ENCODE assay signal across 8 mouse cellular contexts in the genomic region with DNA sequence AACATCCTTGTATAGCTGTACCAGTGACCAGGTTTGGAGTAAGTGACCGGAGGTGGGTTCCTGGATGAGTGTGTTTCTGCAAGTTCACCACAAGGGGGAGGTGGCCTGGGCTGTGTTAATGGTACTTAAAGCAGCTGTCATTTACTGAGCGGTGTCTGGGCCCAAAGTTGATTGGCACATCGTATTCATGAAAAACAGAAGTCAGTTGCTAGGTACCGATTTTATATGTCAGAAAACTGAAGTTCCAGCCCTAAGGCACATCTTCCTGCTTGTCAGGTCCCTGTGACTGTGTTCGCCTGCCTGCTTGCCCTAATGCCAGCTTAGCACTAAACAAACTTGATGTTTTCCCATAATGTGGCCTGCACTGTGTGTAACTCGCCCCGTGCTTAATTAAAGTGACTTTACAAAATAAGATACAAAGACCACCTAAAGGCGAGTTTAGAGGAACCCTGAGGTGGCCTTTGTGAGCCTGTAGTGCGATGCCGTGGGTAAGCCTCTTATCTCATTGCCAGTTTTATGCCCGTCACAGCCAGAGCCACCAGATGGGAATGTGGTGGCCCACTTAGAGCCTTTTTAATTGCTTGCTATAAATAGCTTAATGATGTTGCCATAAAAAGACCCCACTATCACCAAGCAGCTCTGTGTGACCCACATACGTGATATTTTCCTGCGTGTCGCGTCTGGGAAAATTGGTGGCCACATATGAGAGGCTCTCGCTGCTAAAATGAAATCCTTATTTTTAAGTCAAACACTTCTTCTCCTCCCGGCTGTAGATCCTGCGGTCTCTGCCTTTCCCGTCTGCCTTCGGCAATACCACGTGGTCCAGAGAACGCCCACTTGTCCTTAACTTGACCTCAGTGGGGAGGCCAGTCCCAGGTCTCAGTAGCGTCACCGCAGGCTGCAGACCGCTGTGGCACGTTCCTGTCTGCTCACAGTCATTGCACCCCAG.
A peak's percentile ranks its signal among the peaks of the same experiment; 100 is the strongest.
DNase-seq lines count a peak whose midpoint lies in the region; ATAC-seq and TF ChIP-seq lines count a peak whose summit lies in the region.

No protein-coding gene starts in this region.

- 64% methylated on average over 26 of the region's 26 CpGs for WGBS in embryonic facial prominence, embryonic 10.5 days
- 66% methylated on average over 26 of the region's 26 CpGs for WGBS in hindbrain, embryonic 12.5 days
- WGBS in midbrain, postnatal 0 days = 46% methylated on average over 26 of the region's 26 CpGs

- ATAC-seq in hindbrain, embryonic 12.5 days (ENCODE audit: low FRiP score) = peak; percentile 11; the same call in 1 of the 2 replicates
- peak; percentile 56; the same call in 1 of the 2 replicates for ATAC-seq in midbrain, postnatal 0 days (ENCODE audit: low FRiP score)

- no peak overlapping the region for H3K4me2 ChIP-seq in hindbrain, embryonic 12.5 days (replicated peaks)
- no peak overlapping the region for H3K4me2 ChIP-seq in midbrain, postnatal 0 days (ENCODE audit: low read depth, low read length, poor library complexity, severe bottlenecking)

- no peak overlapping the region for H3K4me3 ChIP-seq in embryonic facial prominence, embryonic 10.5 days
- no peak overlapping the region for H3K4me3 ChIP-seq in hindbrain, embryonic 12.5 days
- no peak overlapping the region for H3K4me3 ChIP-seq in midbrain, postnatal 0 days (ENCODE audit: low read depth, low read length)

- H3K9me3 ChIP-seq in embryonic facial prominence, embryonic 10.5 days = no peaks in the 10 kb centered on the region
- H3K9me3 ChIP-seq in hindbrain, embryonic 12.5 days (replicated peaks) = no peaks in the 10 kb centered on the region
- H3K9me3 ChIP-seq in midbrain, postnatal 0 days (ENCODE audit: low read length) = no peaks in the 10 kb centered on the region

- H3K27ac ChIP-seq in embryonic facial prominence, embryonic 10.5 days (replicated peaks) = no peak overlapping the region
- no peak overlapping the region for H3K27ac ChIP-seq in hindbrain, embryonic 12.5 days
- peak overlapping the region; percentile 55; the same call in 1 of the 2 replicates for H3K27ac ChIP-seq in midbrain, postnatal 0 days (ENCODE audit: low read depth, low read length)

- TF ChIP-seq CTCF in midbrain, postnatal 0 days (IDR thresholded peaks at IDR 0.05) = peak; percentile 67

- H3K36me3 ChIP-seq in embryonic facial prominence, embryonic 10.5 days (replicated peaks) = no peaks in the 10 kb centered on the region
- H3K36me3 ChIP-seq in hindbrain, embryonic 12.5 days = no peaks in the 10 kb centered on the region
- H3K36me3 ChIP-seq in midbrain, postnatal 0 days (ENCODE audit: insufficient read depth, low read length) = no peaks in the 10 kb centered on the region

- H3K4me1 ChIP-seq in embryonic facial prominence, embryonic 10.5 days = peaks cover 12% of the 10 kb centered on the region
- H3K4me1 ChIP-seq in hindbrain, embryonic 12.5 days = no peaks in the 10 kb centered on the region
- no peaks in the 10 kb centered on the region; the same call in 1 of the 2 replicates for H3K4me1 ChIP-seq in midbrain, postnatal 0 days (ENCODE audit: insufficient read depth, low read length)

- intact Hi-C loops in heart, postnatal 25 days (cut with DNase I) = no loop called here

- no peak overlapping the region for H3K9ac ChIP-seq in hindbrain, embryonic 12.5 days
- no peak overlapping the region for H3K9ac ChIP-seq in midbrain, postnatal 0 days (replicated peaks; ENCODE audit: low read length, poor library complexity, severe bottlenecking)

- no peaks in the 10 kb centered on the region for H3K27me3 ChIP-seq in embryonic facial prominence, embryonic 10.5 days (replicated peaks; ENCODE audit: low read depth, poor library complexity, severe bottlenecking)
- H3K27me3 ChIP-seq in hindbrain, embryonic 12.5 days = no peaks in the 10 kb centered on the region
- H3K27me3 ChIP-seq in midbrain, postnatal 0 days (ENCODE audit: insufficient read depth, low read length) = no peaks in the 10 kb centered on the region

- peak; percentile 91 for DNase-seq in heart, adult 11 months
- no peak for DNase-seq in heart, postnatal 25 days (ENCODE audit: low spot score)
- peak; percentile 81 for DNase-seq in Muller cell, postnatal 12 days (ENCODE audit: inconsistent ontology term)
- peak; percentile 47 for DNase-seq in embryonic facial prominence, embryonic 10.5 days (ENCODE audit: low spot score)
- peak; percentile 58 for DNase-seq in midbrain, postnatal 0 days (ENCODE audit: low spot score)
- no peak for DNase-seq in ovary, postnatal 36 days (ENCODE audit: low spot score)
- DNase-seq in MN1 (ENCODE audit: low spot score) = no peak

Comparison
In these comparisons a context has a peak if more than half of its experiments do, and no peak if none do; other contexts are left out.
1. DNase-seq: peak in heart, adult 11 months (single experiment), Muller cell, postnatal 12 days (single experiment), embryonic facial prominence, embryonic 10.5 days (single experiment) and midbrain, postnatal 0 days (single experiment); none in heart, postnatal 25 days (single experiment), ovary, postnatal 36 days (single experiment) and MN1 (single experiment).